Mouse (Mus musculus): Measurements from ENCODE around the gene Arhgef28. TPM values are rescaled to one million over a fixed set of nuclear protein-coding genes. Genes with fewer than 3 reads are reported as not detected.

The Arhgef28 gene
- polyA plus RNA-seq, 2 experiments = 0.11 to 0.52 TPM

DNA sequence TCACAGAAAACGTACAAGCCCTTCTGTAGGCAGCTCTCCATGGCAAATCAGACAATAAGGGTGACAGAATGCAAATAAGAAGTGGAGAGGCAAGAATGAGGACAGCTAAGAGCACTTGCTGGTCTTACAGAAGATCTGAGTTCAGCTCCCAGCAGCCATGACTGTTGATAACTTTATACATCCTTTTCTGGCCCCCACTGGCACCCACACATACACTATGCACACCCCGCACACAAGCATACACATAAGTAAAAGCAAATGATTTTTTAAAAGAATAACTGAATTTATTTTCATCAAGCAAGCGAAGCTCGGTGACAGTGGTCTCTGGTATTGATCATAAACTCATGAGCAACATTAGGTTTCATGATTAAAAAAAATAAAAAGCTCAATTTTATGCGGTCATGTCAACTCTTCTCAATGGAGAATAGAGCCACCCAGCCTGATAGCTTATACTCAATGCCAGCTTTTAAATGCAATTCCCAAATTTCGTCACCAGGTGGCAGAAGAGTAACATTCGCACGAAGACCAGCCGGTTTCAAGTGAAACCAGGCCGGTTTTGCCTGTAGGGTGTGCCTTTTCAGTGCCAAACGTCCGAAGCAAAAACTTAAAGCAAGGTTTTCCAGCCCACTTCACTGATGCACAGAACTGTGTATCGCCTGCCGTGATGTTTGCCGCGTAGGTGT lies 175.1 kb downstream of the Arhgef28 start:
- H3K27me3 ChIP-seq (ENCODE audit: control insufficient read depth, insufficient read depth, low read length) = no peaks in the 10 kb centered on the region
- H3K4me1 ChIP-seq (replicated peaks; ENCODE audit: control insufficient read depth in 2 of 2, insufficient read depth in 2 of 2, low read length in 1 of 2) = no peaks in the 10 kb centered on the region
- peak overlapping the region in 1 of 2 experiments; percentile 34; a peak in 2 of 4 replicates for H3K4me3 ChIP-seq (ENCODE audit: insufficient read depth in 1 of 2, low read depth in 2 of 2, low read length in 2 of 2)
- peak; percentile 48 to 54 (median 50) for DNase-seq (ENCODE audit: low read depth in 3 of 3, low spot score in 3 of 3)
- H3K36me3 ChIP-seq (replicated peaks; ENCODE audit: control insufficient read depth, insufficient read depth, low read depth) = no peaks in the 10 kb centered on the region
- peak overlapping the region; percentile 40 for H3K4me2 ChIP-seq (ENCODE audit: low read depth)
- 11% methylated on average over 16 of the region's 16 CpGs for WGBS (ENCODE audit: insufficient replicate concordance)
- no peaks in the 10 kb centered on the region for H3K9me3 ChIP-seq (ENCODE audit: control insufficient read depth, low read length)
- H3K9ac ChIP-seq (replicated peaks) = no peak overlapping the region
- TF ChIP-seq CTCF (IDR thresholded peaks at IDR 0.05; ENCODE audit: low read depth) (peak; percentile 84), EP300 (IDR thresholded peaks at IDR 0.05; ENCODE audit: low read depth) (no peak)
- no peak overlapping the region for H3K27ac ChIP-seq
- 0 out of 2 replicates have a peak, but pooled peaks have one; percentile 43 for ATAC-seq (ENCODE audit: insufficient read depth)

DNA sequence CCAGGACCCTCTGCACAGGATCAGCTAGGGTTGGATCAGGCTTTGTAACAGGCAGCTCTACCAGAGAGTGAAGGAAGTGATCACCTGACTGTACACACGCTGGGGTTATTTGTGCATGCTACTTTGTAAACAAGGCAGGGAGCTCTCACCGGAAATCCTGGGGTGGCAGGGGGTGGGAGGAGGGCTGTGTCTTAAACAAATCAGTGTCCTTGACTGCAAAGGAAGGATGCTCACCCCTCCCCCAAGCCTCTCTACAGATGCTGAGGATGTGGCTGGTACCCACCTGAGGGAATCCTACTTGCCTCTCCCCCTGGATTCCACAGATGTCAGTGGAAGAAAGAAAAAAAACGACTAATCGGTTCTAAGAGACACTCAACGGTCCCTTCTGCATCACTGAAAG lies 176.2 kb downstream of the Arhgef28 start:
- TF ChIP-seq EP300 (IDR thresholded peaks at IDR 0.05; ENCODE audit: low read depth) (no peak), CTCF (IDR thresholded peaks at IDR 0.05; ENCODE audit: low read depth) (no peak)
- no peak overlapping the region for H3K27ac ChIP-seq
- 13% methylated on average over 5 of the region's 5 CpGs for WGBS (ENCODE audit: insufficient replicate concordance)
- no peak for ATAC-seq (ENCODE audit: insufficient read depth)
- no peak overlapping the region for H3K4me3 ChIP-seq (ENCODE audit: insufficient read depth in 1 of 2, low read depth in 2 of 2, low read length in 2 of 2)
- no peaks in the 10 kb centered on the region for H3K36me3 ChIP-seq (replicated peaks; ENCODE audit: control insufficient read depth, insufficient read depth, low read depth)
- H3K4me2 ChIP-seq (ENCODE audit: low read depth) = no peak overlapping the region
- H3K27me3 ChIP-seq (ENCODE audit: control insufficient read depth, insufficient read depth, low read length) = no peaks in the 10 kb centered on the region
- no peaks in the 10 kb centered on the region for H3K4me1 ChIP-seq (replicated peaks; ENCODE audit: control insufficient read depth in 2 of 2, insufficient read depth in 2 of 2, low read length in 1 of 2)
- no peak overlapping the region for H3K9ac ChIP-seq (replicated peaks)
- H3K9me3 ChIP-seq (ENCODE audit: control insufficient read depth, low read length) = no peaks in the 10 kb centered on the region
- no peak for DNase-seq (ENCODE audit: low read depth in 3 of 3, low spot score in 3 of 3)

DNA sequence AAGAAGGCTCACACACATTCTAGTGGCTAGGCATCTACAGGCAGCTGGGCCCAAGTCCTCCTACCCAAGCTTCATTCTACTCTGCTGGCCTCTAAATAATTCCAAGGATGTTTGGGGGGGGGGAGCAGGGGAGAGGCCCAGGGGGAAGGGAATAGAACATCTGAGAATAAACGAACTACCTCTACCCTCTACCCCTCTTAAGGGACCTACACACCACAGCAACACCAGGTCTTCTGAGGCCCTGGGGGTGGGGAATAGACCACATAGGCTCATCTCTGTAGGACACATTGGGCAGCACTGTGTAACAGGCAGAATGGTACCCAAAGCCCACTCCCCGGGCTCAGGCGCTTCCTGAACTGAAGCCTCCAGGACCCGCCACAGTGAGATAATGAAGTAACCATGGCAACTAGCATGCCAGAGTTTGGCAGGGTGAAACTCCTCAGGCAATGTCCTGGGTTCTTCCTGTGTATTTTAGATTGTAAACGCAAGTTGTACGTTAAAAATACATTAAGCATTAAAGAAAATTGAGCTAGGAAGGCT lies 177.5 kb downstream of the Arhgef28 start:
- 46% methylated on average over 6 of the region's 6 CpGs for WGBS (ENCODE audit: insufficient replicate concordance)
- DNase-seq (ENCODE audit: low read depth in 3 of 3, low spot score in 3 of 3) = no peak
- H3K4me3 ChIP-seq (ENCODE audit: insufficient read depth in 1 of 2, low read depth in 2 of 2, low read length in 2 of 2) = no peak overlapping the region
- H3K27me3 ChIP-seq (ENCODE audit: control insufficient read depth, insufficient read depth, low read length) = no peaks in the 10 kb centered on the region
- H3K27ac ChIP-seq = no peak overlapping the region
- no peak for ATAC-seq (ENCODE audit: insufficient read depth)
- no peaks in the 10 kb centered on the region for H3K9me3 ChIP-seq (ENCODE audit: control insufficient read depth, low read length)
- H3K4me1 ChIP-seq (replicated peaks; ENCODE audit: control insufficient read depth in 2 of 2, insufficient read depth in 2 of 2, low read length in 1 of 2) = no peaks in the 10 kb centered on the region
- H3K9ac ChIP-seq (replicated peaks) = no peak overlapping the region
- no peak overlapping the region for H3K4me2 ChIP-seq (ENCODE audit: low read depth)
- H3K36me3 ChIP-seq (replicated peaks; ENCODE audit: control insufficient read depth, insufficient read depth, low read depth) = no peaks in the 10 kb centered on the region
- TF ChIP-seq CTCF (IDR thresholded peaks at IDR 0.05; ENCODE audit: low read depth) = no peak
- TF ChIP-seq EP300 (IDR thresholded peaks at IDR 0.05; ENCODE audit: low read depth) = no peak

DNA sequence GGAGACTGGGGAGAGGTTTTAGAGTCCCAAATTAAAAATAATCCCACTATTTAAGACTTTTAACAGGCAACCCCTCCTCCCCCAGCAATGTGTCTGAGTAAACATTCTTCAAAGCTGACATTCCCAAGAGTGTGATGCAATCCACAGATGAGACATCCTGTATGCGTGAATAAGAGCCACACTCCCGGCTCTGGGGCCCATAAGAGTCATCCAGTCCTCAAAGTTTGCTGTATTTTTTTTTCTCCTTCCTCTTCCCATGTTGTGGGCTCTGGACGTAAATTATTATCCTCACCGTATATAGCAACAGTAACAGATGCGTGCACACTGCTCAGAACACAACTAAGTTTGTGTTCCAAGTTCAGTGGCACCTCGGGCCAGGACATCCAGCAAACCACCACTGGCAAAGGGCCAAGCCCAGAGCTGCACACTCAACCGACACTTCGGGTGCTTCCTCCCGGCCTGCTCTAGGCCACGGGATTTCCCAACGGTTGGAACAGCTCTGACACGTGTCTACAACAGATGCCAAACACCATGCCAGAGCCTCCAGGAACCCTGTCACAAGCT lies 178.5 kb downstream of the Arhgef28 start:
- DNase-seq (ENCODE audit: low read depth in 3 of 3, low spot score in 3 of 3) (no peak), ATAC-seq (ENCODE audit: insufficient read depth) (no peak)
- Histone ChIP-seq H3K4me2 (ENCODE audit: low read depth) (no peak overlapping the region), H3K9me3 (ENCODE audit: control insufficient read depth, low read length) (no peaks in the 10 kb centered on the region), H3K27me3 (ENCODE audit: control insufficient read depth, insufficient read depth, low read length) (no peaks in the 10 kb centered on the region), H3K4me3 (ENCODE audit: insufficient read depth in 1 of 2, low read depth in 2 of 2, low read length in 2 of 2) (no peak overlapping the region), H3K27ac (no peak overlapping the region), H3K9ac (replicated peaks) (no peak overlapping the region), H3K36me3 (replicated peaks; ENCODE audit: control insufficient read depth, insufficient read depth, low read depth) (no peaks in the 10 kb centered on the region), H3K4me1 (replicated peaks; ENCODE audit: control insufficient read depth in 2 of 2, insufficient read depth in 2 of 2, low read length in 1 of 2) (no peaks in the 10 kb centered on the region)
- 40% methylated on average over 12 of the region's 12 CpGs for WGBS (ENCODE audit: insufficient replicate concordance)
- no peak for TF ChIP-seq EP300 (IDR thresholded peaks at IDR 0.05; ENCODE audit: low read depth)

DNA sequence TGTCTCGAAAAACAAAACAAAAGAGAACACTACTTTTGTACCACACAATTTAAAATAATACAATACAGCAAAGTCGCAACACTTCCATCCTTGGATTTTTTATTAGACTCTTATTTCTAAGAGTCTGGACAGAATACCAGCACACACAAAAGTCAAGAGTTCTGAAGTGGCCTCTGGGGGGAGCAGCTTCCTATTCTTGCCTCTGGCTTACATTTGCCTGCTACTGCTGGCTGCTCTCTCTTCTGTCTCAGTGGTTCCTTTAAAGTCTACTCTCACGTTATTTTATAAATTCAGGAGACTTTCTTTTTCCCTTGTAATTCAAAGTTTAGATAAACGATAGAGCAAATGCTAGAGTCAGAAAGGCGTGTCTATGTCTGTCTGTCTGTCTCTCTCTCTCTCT lies 179.1 kb downstream of the Arhgef28 start:
- 50% methylated on average over 5 of the region's 5 CpGs for WGBS (ENCODE audit: insufficient replicate concordance)
- ATAC-seq (ENCODE audit: insufficient read depth) = no peak

More for the DNA sequence above, 179.1 kb downstream of the Arhgef28 start:
- no peak overlapping the region for H3K4me3 ChIP-seq (ENCODE audit: insufficient read depth in 1 of 2, low read depth in 2 of 2, low read length in 2 of 2)
- no peak overlapping the region for H3K9ac ChIP-seq (replicated peaks)
- H3K36me3 ChIP-seq (replicated peaks; ENCODE audit: control insufficient read depth, insufficient read depth, low read depth) = no peaks in the 10 kb centered on the region
- H3K27ac ChIP-seq = no peak overlapping the region
- no peaks in the 10 kb centered on the region for H3K27me3 ChIP-seq (ENCODE audit: control insufficient read depth, insufficient read depth, low read length)
- H3K9me3 ChIP-seq (ENCODE audit: control insufficient read depth, low read length) = no peaks in the 10 kb centered on the region
- H3K4me1 ChIP-seq (replicated peaks; ENCODE audit: control insufficient read depth in 2 of 2, insufficient read depth in 2 of 2, low read length in 1 of 2) = no peaks in the 10 kb centered on the region
- no peak for DNase-seq (ENCODE audit: low read depth in 3 of 3, low spot score in 3 of 3)
- no peak overlapping the region for H3K4me2 ChIP-seq (ENCODE audit: low read depth)
- no peak for TF ChIP-seq EP300 (IDR thresholded peaks at IDR 0.05; ENCODE audit: low read depth)
- no peak for TF ChIP-seq CTCF (IDR thresholded peaks at IDR 0.05; ENCODE audit: low read depth)

All from liver, embryonic 14.5 days (tissue).